Mouse (Mus musculus) intestine, embryonic 14.5 days (tissue): ENCODE data around the gene Lgals12. TPM values are rescaled to one million over a fixed set of nuclear protein-coding genes. Genes with fewer than 3 reads are reported as not detected.

ENCODE experiments used
- polyA plus RNA-seq: library from polyadenylated mRNA; unstranded; fragments of >200 nt; fragmentation: Nextera tagmentation; extraction: Ambion mirVana; gene quantifications from 2 replicates; pipeline ENCODE4 v1.2.1, GENCODE M21; 2014

The Lgals12 gene
- polyA plus RNA-seq, 1 experiment from 2014 or later: 0.88 TPM

Other genes with a start within 250 kb of the Lgals12 start
- gene Spindoc, start 224.2 kb downstream of the Lgals12 start, polyA plus RNA-seq: 23.7 and 24.3 TPM in 2 replicates
- gene 2700081O15Rik, start 189.6 kb downstream of the Lgals12 start, polyA plus RNA-seq: 9.1 and 9.4 TPM in 2 replicates
- 117 and 123 TPM in 2 replicates for gene Rtn3, start 123.9 kb downstream of the Lgals12 start, polyA plus RNA-seq
- gene Atl3, start 113.2 kb downstream of the Lgals12 start, polyA plus RNA-seq: 12.1 and 15.4 TPM in 2 replicates
- 7.0 and 8.4 TPM in 2 replicates for gene Pla2g16, start 49.7 kb downstream of the Lgals12 start, polyA plus RNA-seq
- not detected in 2 replicates for gene Hrasls5, start 5.3 kb upstream of the Lgals12 start, polyA plus RNA-seq
- gene Slc22a19, start 104.1 kb upstream of the Lgals12 start, polyA plus RNA-seq: not detected in 2 replicates
- not detected in 2 replicates for gene Slc22a26, start 195.5 kb upstream of the Lgals12 start, polyA plus RNA-seq